Mouse (Mus musculus): ENCODE data around the gene Parp11.
"Not testable (repeated sequence)": the region's sequence is repeated elsewhere in the genome, so short reads cannot be mapped to it uniquely, and the experiment has no call there.

Gene Parp11

DNA sequence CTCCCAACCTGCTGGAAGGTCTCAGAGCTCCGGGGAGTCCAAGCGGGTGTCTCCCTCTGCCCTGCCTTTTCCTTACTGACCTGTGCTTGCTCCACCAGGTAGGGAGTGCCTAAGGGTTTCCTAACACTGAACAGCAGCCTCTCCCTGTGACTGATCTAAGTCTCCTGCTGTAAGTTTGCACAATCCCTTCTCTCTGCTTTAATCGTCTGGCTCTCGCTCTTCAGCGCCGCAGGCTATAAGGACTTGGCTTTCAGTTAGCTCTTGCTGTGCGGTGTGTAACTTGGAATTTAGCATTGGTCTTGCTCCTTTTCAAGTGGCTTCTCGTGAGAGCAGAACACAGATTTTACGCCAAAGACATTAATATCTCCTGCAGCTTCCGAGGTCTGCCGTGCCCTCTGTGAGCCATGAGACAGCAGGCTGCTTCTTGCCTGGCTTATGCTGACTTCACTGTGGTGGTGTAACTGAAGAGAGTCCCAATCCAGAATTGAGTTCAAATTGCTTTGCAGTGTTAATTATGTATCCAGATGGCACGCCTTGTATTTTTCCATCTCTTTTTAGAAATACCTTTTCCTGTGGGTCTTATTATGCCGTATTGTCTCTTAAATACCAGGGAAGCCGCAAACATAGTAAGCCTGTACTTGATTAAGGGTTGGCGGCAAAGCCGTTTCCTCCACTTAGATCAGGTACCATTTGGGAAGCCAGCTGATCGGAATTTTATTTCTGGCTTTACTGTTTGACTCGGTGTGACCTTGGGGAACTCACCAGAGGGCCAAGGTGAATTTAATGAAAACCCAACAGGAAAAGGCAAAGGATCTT is 50.4 kb downstream of the Parp11 start:
- DNase-seq (ENCODE audit: low spot score) = no peak

DNA sequence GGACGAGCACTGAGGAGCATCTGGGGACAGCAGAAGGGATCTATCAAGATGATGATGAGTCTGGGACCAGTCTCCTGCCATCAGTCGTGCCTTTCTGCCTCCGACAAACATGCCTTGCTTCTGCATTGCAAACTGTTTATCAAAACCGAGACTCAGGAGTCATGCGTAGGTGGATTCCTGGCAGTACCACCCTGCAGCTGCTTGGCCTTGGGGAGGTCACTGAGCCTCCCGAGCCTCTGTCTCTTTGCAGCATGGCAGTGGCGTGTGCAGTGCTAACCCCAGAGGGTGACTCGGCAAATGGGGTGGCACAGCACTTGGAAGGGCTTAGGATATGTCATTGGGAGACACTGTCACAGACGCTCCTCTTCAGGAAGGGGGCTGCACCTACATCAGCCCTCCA is 53.5 kb downstream of the Parp11 start:
- no peak for DNase-seq (ENCODE audit: low spot score)

DNA sequence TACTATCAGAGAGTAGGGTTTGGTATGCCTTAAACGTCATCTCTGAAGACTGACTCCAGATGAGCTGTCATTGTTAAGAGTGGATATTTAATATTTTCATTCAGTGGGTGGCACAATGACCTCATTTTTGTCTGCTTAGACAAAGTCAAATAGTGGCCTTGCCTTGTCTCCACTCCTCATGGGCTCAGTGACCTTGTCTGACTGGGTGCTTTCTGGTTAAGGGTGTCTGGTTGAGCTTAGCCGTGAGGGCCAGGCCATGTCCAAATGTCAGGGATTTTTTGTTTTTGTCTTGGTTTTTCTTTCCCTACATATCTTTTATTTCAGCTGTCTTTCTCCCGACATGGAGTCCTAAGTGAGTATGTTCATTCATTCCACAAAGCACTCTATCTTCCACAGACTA is 54.2 kb downstream of the Parp11 start:
- DNase-seq (ENCODE audit: low spot score) = no peak

GRCm38 (mm10) chr6:127502530-127502929 is 55.9 kb downstream of the Parp11 start:
- peak; percentile 22 for DNase-seq (ENCODE audit: low spot score)

DNA sequence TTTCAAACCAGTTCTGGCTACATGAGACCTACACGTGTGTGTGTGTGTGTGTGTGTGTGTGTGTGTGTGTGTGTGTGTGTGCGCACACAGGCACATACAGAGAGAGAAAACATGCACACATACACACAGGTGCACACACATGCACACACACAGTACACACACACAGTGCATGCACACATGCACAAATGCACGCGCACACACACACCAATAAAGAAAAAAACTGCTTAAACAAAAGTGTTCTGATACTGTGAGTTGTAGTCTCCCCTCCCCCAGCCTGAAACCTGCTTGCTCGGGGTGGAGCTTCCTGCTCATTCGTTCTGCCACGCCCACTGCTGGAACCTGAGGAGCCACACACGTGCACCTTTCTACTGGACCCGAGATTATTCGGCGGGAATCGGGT is 67.1 kb downstream of the Parp11 start:
- DNase-seq (ENCODE audit: low spot score) = not testable (repeated sequence)

DNA sequence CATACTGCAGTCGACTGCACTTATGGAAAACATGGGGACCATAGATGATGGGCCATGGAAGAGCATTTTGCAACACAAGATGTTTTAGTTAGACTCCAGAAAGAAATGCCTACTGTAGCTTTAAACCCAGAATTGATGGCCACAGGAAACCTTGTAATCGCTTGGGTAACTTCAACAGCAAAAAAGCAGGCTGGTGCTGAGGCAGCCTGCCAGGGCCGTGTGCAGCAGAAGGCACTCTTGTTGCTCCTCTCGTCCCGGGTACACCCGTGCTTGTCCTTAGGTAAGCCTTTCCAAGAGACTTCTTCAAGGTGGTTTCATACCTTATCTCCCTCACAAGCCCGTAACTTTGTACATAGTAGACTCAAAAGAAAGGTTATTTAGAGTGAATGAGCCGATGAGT is 74.5 kb downstream of the Parp11 start:
- no peak for DNase-seq (ENCODE audit: low spot score)

- no peak for DNase-seq (ENCODE audit: low spot score)
These were observed 75.7 kb downstream of the Parp11 start for GRCm38 (mm10) chr6:127522326-127522725.

GRCm38 (mm10) chr6:127524442-127524841 is 77.8 kb downstream of the Parp11 start:
- peak; percentile 16 for DNase-seq (ENCODE audit: low spot score)

GRCm38 (mm10) chr6:127528625-127529024 is 82.0 kb downstream of the Parp11 start:
- no peak for DNase-seq (ENCODE audit: low spot score)

DNA sequence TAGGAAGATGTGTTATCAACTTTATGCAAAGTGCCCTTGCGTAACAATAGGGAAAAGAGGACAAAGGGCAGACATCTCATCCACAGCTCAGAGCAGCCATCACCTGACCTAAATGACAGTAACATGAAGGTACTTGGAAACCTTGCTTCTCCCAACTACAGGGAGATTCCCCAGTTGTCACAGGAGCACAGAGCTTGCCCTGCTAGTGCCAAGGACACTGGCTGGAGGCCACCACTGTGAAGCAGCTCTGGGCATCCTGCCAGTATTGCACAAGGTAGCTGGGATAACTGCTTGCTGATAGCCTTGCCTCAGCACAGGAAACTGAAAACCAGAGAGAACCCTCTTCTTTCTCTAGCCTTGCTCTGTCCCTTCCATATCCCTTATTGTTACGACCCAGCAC is 82.8 kb downstream of the Parp11 start:
- peak; percentile 21 for DNase-seq (ENCODE audit: low spot score)

- no peak for DNase-seq (ENCODE audit: low spot score)
These were observed 83.6 kb downstream of the Parp11 start for GRCm38 (mm10) chr6:127530206-127530605.

DNA sequence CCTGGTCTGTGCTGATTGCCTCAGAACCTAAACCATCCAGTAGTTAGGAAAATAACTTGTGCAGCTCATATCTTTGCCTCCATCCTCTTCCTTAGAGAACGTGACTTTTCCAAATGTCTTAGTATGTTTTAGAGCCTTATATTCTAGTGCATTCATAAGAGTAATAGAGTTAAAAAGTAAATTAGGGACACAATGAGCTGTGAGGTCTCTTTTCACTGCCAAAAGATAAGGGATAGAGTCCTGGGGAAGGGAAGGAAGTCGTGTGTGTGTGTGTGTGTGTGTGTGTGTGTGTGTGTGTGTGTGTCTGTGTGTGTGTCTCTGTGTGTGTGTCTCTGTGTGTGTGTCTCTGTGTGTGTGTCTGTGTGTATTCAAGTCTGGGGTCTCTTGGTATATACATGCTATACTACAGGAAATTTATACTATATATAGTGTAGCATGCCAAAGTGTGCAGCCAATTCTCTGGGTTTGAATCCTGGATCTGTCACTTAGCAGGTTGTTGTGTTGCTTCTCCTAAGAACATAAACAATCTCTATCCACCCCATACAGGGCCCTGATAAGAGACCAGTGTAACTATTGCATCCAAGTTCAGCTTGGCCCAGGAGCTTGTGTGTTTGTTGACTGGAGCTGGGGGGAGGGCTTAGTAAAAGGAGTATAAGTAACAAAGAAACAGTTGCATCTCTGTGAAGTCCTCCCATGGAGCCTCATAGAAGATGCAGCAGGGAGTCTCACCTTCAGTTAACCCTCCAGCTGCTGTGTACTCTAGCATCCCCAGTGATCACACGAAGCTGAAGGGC is 85.0 kb downstream of the Parp11 start:
- DNase-seq (ENCODE audit: low spot score) = no peak

DNA sequence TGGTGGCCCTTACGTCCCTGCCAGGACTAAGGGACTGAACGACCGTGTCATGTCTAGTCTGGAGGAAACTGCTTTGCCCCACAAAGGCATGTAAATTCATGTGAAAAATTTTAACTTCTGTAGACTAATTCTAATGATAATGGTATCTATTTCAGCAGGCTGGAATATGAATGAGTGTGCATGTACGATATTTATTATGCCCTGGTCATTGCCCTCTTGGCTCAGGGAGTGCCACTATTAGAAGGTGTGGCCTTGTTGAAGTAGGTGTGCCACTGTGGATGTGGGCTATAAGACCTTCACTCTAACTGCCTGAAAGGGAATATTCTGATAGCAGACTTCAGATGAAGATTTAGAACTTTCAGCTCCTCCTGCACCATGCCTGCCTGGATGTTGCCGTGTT is 85.7 kb downstream of the Parp11 start:
- DNase-seq (ENCODE audit: low spot score) = no peak

- no peak for DNase-seq (ENCODE audit: low spot score)
These were observed 87.1 kb downstream of the Parp11 start for GRCm38 (mm10) chr6:127533766-127534165.

DNA sequence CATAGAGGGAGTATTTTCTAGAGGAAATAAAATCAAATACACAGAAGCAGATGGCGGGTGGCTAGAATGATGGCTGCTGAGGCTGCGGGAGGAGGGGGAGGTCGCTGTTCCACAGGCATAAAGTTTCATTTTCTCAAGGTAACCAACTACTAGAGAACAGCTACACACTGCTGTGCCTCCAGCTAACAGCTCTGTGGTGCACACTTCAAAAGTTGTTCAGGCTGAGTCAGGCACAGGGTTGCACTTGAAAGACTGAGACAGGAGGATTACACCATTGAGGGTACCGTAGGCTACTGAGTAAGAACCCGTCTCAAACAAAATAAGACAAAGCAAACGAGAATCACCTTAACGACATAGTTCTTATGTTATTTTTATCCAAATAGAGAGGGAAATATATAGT is 90.4 kb downstream of the Parp11 start:
- DNase-seq (ENCODE audit: low spot score) = no peak

DNA sequence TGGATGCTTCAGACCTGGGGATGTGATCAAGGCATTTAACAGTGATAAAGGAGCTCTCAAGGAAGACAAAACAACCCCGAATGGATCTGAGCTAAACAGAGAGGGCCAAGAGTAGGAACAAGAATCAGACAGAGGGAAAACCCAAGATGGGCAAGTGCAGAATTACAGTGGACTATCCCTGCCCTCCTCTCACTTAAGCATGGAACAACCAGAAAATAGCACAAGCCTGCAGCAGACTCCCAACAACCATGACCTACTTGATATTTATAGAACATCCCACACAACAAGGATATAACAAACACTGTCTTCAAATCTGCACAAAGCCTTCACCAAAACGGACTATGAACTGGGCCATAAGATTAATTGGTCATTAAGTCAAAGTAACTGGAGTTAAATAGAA is 91.5 kb downstream of the Parp11 start:
- no peak for DNase-seq (ENCODE audit: low spot score)

DNA sequence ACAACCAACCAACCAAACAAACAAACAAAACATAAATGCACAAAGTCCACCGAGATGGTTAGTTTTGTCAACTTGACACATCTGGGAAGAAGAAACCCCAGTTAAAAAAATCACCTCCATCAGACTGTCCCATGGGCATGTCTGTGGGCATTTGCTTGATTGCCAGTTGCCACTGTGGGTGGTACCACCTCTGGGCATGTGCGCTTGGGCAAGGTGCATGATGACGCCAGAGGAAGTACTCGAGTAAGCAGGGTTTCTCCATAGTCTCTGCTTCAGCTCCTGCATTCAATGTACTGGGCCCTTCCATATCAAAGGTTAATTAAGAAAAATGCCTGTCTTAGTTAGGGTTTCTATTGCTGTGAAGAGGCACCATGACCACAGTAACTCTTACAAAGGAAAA is 92.6 kb downstream of the Parp11 start:
- DNase-seq (ENCODE audit: low spot score) = no peak

DNA sequence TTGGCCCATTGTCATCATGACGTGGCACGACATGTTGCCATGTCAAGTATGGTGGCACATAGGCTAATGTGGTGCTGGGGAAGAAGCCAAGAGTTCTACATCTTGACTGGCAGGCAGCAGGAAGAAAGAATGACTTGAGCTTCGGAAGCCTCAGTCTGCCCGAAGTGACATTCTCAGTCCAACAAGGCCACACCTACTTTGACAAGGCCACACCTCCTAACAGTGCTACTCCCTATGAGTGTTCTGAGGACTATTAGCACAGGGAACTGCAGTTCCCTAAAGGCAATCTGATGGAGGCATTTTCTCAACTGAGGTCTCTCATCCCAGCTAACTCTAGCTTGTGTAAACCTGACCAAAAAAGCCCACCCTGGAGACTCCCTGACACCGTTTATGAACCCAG is 93.0 kb downstream of the Parp11 start:
- DNase-seq (ENCODE audit: low spot score) = no peak

DNA sequence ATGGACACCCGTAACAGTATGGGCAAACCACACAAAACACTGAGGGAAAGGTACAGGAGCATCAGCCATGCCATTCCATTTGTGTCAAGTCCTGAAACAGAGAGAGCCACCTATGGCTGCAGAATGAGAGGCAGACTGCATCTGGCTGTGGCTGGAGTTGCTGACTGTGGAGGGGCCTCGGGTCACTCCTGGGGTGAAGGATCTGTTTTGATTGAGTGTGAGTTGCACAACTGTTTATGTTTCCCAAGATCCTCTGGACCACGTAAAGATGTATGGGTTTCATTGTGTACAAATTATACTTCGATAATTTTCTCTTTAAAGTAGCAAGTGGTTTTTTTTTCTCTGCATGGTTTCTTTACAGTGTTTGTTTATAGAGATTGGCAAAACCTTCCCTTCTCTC is 93.9 kb downstream of the Parp11 start:
- DNase-seq (ENCODE audit: low spot score) = no peak

DNA sequence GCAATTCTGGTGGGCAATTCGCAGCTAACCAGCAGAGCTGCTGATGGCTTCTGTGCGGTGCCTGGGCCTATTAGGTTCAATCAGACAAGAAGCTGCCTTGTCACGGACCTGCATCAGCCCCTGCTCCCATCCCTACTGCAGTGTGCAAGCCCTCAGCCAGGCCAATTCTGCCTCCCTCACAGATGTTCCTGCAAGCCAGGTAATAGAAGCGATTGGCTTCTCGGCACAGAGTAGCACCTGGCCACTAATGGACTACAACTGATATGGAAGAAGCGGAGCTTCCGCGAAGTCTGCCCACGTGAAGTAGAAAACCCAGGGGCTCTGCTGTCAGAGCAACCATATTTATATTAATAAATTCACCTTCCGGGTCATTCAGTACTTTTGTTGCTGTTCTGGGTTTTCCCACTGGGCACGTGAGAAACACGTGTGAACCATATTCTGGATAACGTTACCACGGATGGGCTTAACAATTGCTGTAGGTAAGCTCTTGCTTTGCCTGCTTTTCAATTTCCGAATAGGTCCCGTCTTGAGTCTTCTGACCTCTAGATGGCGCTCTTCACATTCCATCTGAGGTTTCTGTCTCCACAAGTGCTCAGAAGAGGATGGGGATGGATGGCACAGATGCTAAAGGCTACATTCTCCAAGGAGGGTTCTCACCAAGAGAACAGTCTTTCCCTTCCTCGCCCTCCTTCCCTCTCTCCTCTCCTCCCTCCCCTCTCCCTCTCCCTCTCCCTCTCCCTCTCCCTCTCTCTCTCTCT is 95.2 kb downstream of the Parp11 start:
- DNase-seq (ENCODE audit: low spot score) = peak; percentile 11
